Mouse (Mus musculus) spleen, adult 2 months (tissue): ENCODE measurements at regions not wholly inside any gene's neighbourhood (a gene's known extent, or its start where the extent isn't known, plus 50 kb on each side); places are given as distances from the start of the nearest gene placed in this dataset.

ENCODE experiments used
- DNase-seq, 2 experiments: peaks; one replicate each; pipeline versions ENCODE4 v3.0.0 to v3.0.0-alpha.2; 2012 to 2021; ENCODE audit warnings: low spot score in 2 of 2, low read depth in 1 of 2
- H3K27ac ChIP-seq: fragments of 200-500 bp; 2 replicates; pipeline ENCODE4 v1.5.1; 2012; ENCODE audit warnings: low read length, inconsistent platforms; ENCODE audit not compliant: insufficient read depth
- H3K27me3 ChIP-seq: fragments of 200-500 bp; 2 replicates; pipeline ENCODE4 v1.6.1; 2012; ENCODE audit warnings: mild to moderate bottlenecking, moderate library complexity, low read length, inconsistent platforms; ENCODE audit not compliant: control insufficient read depth, insufficient read depth
- H3K36me3 ChIP-seq: fragments of 200-500 bp; 2 replicates; pipeline ENCODE4 v1.6.1; 2012; ENCODE audit warnings: mild to moderate bottlenecking, low read length, inconsistent platforms; ENCODE audit not compliant: control insufficient read depth, insufficient read depth
- H3K4me1 ChIP-seq: fragments of 200-500 bp; 2 replicates; pipeline ENCODE4 v1.6.1; 2011; ENCODE audit warnings: inconsistent platforms; ENCODE audit not compliant: control insufficient read depth, insufficient read depth, insufficient read length
- H3K4me3 ChIP-seq: fragments of 200-500 bp; 2 replicates; pipeline ENCODE4 v1.5.1; 2011; ENCODE audit warnings: mild to moderate bottlenecking, inconsistent platforms; ENCODE audit not compliant: insufficient read depth, insufficient read length; ENCODE audit errors: extremely low read depth
- CTCF ChIP-seq: fragments of 200-500 bp; IDR thresholded peaks from 2 replicates; pipeline ENCODE4 v1.5.1; 2011; ENCODE audit warnings: mild to moderate bottlenecking, inconsistent platforms; ENCODE audit not compliant: insufficient read depth, insufficient read length, insufficient replicate concordance; ENCODE audit errors: extremely low read depth
- POLR2A ChIP-seq: fragments of 200-500 bp; IDR thresholded peaks from 2 replicates; pipeline ENCODE4 v1.6.1; 2011; ENCODE audit warnings: low read depth, low read length, inconsistent platforms
- WGBS: fragments of 180-500 bp; shearing (Covaris S2); methylation state at CpG from one replicate; pipeline ENCODE4 v1.1.7; 2018; 5-methylcytosine and 5-hydroxymethylcytosine counted together

DNA sequence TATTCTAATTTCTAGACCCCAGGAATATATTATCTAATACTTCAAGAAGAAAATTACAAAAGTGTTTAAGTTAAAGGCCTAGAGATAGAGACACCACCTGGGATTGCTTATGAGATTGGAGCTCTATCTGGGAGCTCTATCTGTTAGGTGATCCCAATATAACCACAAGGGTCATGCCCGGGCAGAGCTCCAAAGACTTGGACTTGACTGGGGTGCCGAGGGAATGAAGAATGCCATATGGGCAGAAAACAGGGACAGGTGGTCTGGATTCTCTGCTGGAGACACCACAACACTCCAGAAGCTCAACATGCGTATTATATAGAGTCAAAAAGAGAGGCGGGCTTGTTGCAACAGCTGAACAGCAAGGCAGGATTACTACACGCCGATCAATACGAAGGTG is 92.9 kb upstream of the Egflam start:
- 94% methylated on average over 7 of the region's 7 CpGs for WGBS
- TF ChIP-seq CTCF (no peak), POLR2A (no peak)
- Histone ChIP-seq H3K27me3 (no peaks in the 10 kb centered on the region), H3K4me3 (no peak overlapping the region), H3K36me3 (no peaks in the 10 kb centered on the region), H3K27ac (no peak overlapping the region), H3K4me1 (no peaks in the 10 kb centered on the region)
- no peak for DNase-seq

- no peak for DNase-seq
- H3K27me3 ChIP-seq = no peaks in the 10 kb centered on the region
- H3K4me1 ChIP-seq = no peaks in the 10 kb centered on the region
- TF ChIP-seq POLR2A (no peak), CTCF (no peak)
- H3K36me3 ChIP-seq = no peaks in the 10 kb centered on the region
- WGBS = 84% methylated on average over 10 of the region's 10 CpGs
- no peak overlapping the region for H3K27ac ChIP-seq
- H3K4me3 ChIP-seq = no peak overlapping the region
Measured at GRCm38 (mm10) chr15:7493126-7493669, 95.0 kb upstream of the Egflam start.

GRCm38 (mm10) chr15:7497852-7498251 is 99.7 kb upstream of the Egflam start:
- H3K36me3 ChIP-seq = no peaks in the 10 kb centered on the region
- DNase-seq = no peak
- H3K4me3 ChIP-seq = no peak overlapping the region
- H3K27me3 ChIP-seq = no peaks in the 10 kb centered on the region
- no peaks in the 10 kb centered on the region for H3K4me1 ChIP-seq
- 91% methylated on average over 4 of the region's 4 CpGs for WGBS
- H3K27ac ChIP-seq = no peak overlapping the region
- TF ChIP-seq POLR2A (no peak), CTCF (no peak)

DNA sequence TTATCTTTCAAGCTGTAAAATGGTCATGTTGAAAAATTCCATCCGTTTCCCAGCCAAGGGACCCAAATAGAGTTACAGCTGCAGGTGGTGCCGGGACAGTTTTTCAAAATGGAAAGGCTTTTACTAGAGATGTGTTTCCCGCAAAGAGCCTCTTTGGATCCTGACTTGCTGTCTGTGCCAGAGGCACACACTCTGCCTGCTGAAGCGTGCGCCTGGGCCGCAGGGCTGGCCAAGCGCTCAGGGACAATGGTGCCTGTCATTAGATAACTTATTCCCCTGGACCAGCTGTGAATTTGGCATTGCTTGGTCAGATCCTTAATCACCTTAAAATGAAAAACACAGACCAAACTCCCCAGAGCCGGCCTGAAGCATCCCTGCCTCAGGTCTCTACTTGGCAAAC is 110.3 kb upstream of the Egflam start:
- Histone ChIP-seq H3K27ac (no peak overlapping the region), H3K4me1 (no peaks in the 10 kb centered on the region), H3K27me3 (no peaks in the 10 kb centered on the region), H3K36me3 (no peaks in the 10 kb centered on the region), H3K4me3 (no peak overlapping the region)
- WGBS = 87% methylated on average over 8 of the region's 8 CpGs
- no peak for DNase-seq
- no peak for TF ChIP-seq POLR2A

GRCm38 (mm10) chr15:7514743-7515273 is 116.6 kb upstream of the Egflam start:
- 82% methylated on average over 13 of the region's 13 CpGs for WGBS
- Histone ChIP-seq H3K27ac (no peak overlapping the region), H3K36me3 (no peaks in the 10 kb centered on the region), H3K4me1 (no peaks in the 10 kb centered on the region), H3K27me3 (no peaks in the 10 kb centered on the region), H3K4me3 (no peak overlapping the region)
- TF ChIP-seq POLR2A (no peak), CTCF (no peak)
- no peak for DNase-seq

GRCm38 (mm10) chr15:7521611-7522010 is 123.4 kb upstream of the Egflam start:
- no peaks in the 10 kb centered on the region for H3K4me1 ChIP-seq
- WGBS = 92% methylated on average over 9 of the region's 9 CpGs
- H3K36me3 ChIP-seq = no peaks in the 10 kb centered on the region
- H3K4me3 ChIP-seq = no peak overlapping the region
- no peaks in the 10 kb centered on the region for H3K27me3 ChIP-seq
- no peak for TF ChIP-seq POLR2A
- DNase-seq = no peak
- no peak overlapping the region for H3K27ac ChIP-seq

DNA sequence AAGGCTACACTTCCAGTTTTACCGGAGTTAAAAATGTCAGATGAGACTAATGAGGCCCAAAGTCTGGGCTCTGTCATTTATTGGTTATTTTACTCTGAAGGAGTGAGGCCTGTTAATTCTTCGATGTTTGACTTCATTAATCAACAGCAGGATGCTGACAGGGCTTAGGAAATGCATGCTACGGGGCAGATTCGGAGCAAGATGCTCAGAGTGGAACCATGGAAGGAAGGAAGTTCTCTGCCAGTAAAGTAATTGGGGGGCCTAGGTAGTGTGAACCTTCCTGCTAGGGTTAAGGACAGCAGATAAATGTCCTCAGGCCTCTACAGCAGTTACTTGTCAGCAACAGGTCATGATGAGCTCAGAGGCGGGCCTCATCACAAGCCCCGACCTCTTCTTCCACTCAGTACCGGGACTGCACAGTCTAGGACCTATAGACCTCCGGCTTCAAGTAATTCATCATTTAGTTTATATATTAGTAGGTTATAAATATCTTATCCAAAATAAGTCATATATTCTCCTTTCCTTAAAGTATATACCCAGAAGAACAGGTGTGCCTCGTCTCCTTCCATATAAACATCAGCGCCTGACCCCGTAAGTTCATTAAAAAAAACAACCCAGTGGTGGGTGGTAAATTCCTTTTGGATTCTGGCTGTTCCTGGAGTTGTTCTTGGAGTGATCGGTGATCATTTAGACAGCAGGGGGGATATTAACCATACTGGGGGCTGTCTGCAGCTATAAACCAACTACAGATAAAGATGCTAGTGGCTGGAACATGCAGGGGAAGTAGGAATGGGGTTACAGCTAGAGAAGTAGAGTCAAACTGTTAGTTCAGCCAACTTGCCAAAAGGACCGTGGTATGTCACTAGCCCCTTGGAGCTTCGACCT is 124.9 kb upstream of the Egflam start:
- Histone ChIP-seq H3K4me3 (no peak overlapping the region), H3K27me3 (no peaks in the 10 kb centered on the region), H3K36me3 (no peaks in the 10 kb centered on the region), H3K27ac (no peak overlapping the region), H3K4me1 (no peaks in the 10 kb centered on the region)
- no peak for DNase-seq
- TF ChIP-seq POLR2A = no peak
- WGBS = 78% methylated on average over 14 of the region's 14 CpGs
